Mouse (Mus musculus): ENCODE measurements around the gene Gm17689.

The Gm17689 gene

DNA sequence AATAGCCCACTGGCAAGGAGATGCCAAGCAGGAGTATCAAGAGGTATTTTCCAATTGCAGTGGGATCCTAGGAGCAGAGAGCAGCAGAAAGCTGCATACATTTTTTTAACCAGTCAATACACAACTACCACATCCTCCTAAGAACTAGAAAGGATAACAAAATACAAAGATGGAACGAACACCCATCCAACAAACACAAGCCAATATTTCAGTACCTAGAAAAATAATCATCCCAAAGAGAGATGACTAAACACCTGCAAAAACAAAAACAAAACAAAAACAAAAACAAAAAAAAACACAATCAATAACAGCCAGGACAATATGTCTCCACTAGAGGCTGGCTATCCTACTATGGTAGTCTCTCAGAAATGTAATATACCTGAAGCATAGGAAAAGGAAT lies at the start of gene Gm17689:
TSS of gene Gm17689 (minus strand) at position 101 of the 400 bp plus-strand sequence.
- DNase-seq: no peak

DNA sequence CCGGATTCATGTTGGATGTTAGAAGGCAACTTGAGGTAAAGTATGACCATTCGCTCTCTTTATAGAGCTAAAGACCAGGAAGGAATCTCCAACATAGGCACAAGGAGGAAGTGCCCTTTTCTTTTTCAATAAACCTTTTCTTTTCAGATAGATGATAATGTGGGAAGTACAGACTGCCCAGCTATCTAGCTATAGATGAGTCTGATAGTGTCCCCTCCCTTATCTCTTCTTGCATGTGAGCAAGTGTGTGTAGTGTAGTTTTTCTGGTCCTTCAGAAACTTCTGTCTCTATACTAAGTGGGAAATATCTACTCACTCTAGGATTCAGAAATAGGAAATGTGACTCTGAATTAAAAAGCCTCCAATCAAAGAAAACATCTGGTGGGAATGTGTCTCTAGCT lies 40.6 kb downstream of the Gm17689 start, which contains the start of gene Gm5615:
TSS of gene Gm5615 (minus strand) at position 101 of the 400 bp plus-strand sequence.
- DNase-seq: no peak
